Mouse (Mus musculus) CH12.LX (cell line): ENCODE measurements at regions not wholly inside any gene's neighbourhood (a gene's known extent, or its start where the extent isn't known, plus 50 kb on each side); places are given as distances from the start of the nearest gene placed in this dataset.
A peak's percentile ranks its signal among the peaks of the same experiment; 100 is the strongest.

ENCODE experiments used
- DNase-seq: peaks from one replicate; pipeline ENCODE4 v3.0.0-alpha.2; 2013; ENCODE audit errors: extremely low read depth
- H3K27ac ChIP-seq: 2 replicates; pipeline ENCODE4 v1.5.1; 2012; ENCODE audit warnings: low read depth, mild to moderate bottlenecking, control low read depth, moderate library complexity; ENCODE audit not compliant: insufficient read depth
- H3K27me3 ChIP-seq: replicated peaks from 2 replicates; pipeline ENCODE3; 2012; ENCODE audit warnings: inconsistent platforms
- H3K36me3 ChIP-seq, 2 experiments: replicated peaks in 1 of 2; 2 replicates each; pipeline versions ENCODE3 to v1.6.1; 2012; ENCODE audit warnings: inconsistent platforms in 1 of 2, low read length in 1 of 2, mild to moderate bottlenecking in 1 of 2, mixed read lengths in 1 of 2, moderate library complexity in 1 of 2; ENCODE audit not compliant: control insufficient read depth in 1 of 2, insufficient read depth in 1 of 2
- H3K4me1 ChIP-seq, 2 experiments: 2 replicates each; pipeline ENCODE4 v1.6.1; 2012; ENCODE audit warnings: inconsistent platforms in 1 of 2, moderate library complexity in 1 of 2; ENCODE audit not compliant: insufficient read depth in 2 of 2, control insufficient read depth in 1 of 2
- H3K4me2 ChIP-seq: 2 replicates; pipeline ENCODE4 v1.6.1; 2012; ENCODE audit warnings: low read depth, mild to moderate bottlenecking, control low read depth; ENCODE audit not compliant: poor library complexity, insufficient read depth, severe bottlenecking
- H3K4me3 ChIP-seq, 3 experiments: fragments of 150-350 bp in 1 of 3; sonication (generic) in 1 of 3; replicated peaks in 1 of 3; 2 replicates each; pipeline versions ENCODE3 to v1.5.1; 2011 to 2012; ENCODE audit warnings: low read depth in 2 of 3, low read length in 2 of 3, mild to moderate bottlenecking in 2 of 3, moderate library complexity in 2 of 3, control low read depth in 1 of 3, improper control_type of control experiment in 1 of 3, inconsistent platforms in 1 of 3, mixed read lengths in 1 of 3; ENCODE audit not compliant: poor library complexity in 1 of 3
- H3K79me2 ChIP-seq: replicated peaks from 2 replicates; pipeline ENCODE4 v1.6.1; 2012; ENCODE audit warnings: mild to moderate bottlenecking, moderate library complexity; ENCODE audit not compliant: control insufficient read depth, poor library complexity, insufficient read depth, severe bottlenecking; ENCODE audit errors: extremely low read depth
- H3K9ac ChIP-seq: 2 replicates; pipeline ENCODE4 v1.6.1; 2012; ENCODE audit warnings: low read depth, mild to moderate bottlenecking, control low read depth, moderate library complexity; ENCODE audit not compliant: insufficient read depth
- H3K9me3 ChIP-seq: replicated peaks from 2 replicates; pipeline ENCODE3; 2012; ENCODE audit warnings: low read length, inconsistent platforms, mixed read lengths
- CHD1 ChIP-seq: IDR thresholded peaks from 2 replicates; pipeline ENCODE4 v1.6.1; 2012; ENCODE audit warnings: low read depth, low read length, improper control_type of control experiment, inconsistent platforms
- CHD2 ChIP-seq: IDR thresholded peaks from 2 replicates; pipeline ENCODE4 v1.6.1; 2011; ENCODE audit warnings: low read length, improper control_type of control experiment
- CTCF ChIP-seq, 2 experiments: IDR thresholded peaks in 1 of 2; conservative IDR thresholded peaks in 1 of 2; 2 replicates each; pipeline ENCODE4 v1.5.1; 2011 to 2012; ENCODE audit warnings: low read depth in 2 of 2, low read length in 2 of 2, improper control_type of control experiment in 1 of 2, inconsistent platforms in 1 of 2, mild to moderate bottlenecking in 1 of 2, moderate library complexity in 1 of 2
- E2F4 ChIP-seq: IDR thresholded peaks from 2 replicates; pipeline ENCODE4 v1.6.1; 2011; ENCODE audit warnings: low read depth, low read length, improper control_type of control experiment; ENCODE audit not compliant: insufficient replicate concordance
- HCFC1 ChIP-seq: IDR thresholded peaks from 2 replicates; pipeline ENCODE4 v1.6.1; 2012; ENCODE audit warnings: low read depth, mild to moderate bottlenecking, inconsistent platforms, low read length, improper control_type of control experiment
- IRF4 ChIP-seq: IDR thresholded peaks from 2 replicates; pipeline ENCODE4 v1.6.1; 2014; ENCODE audit warnings: low read depth, mild to moderate bottlenecking, inconsistent platforms, low read length, improper control_type of control experiment
- RAD21 ChIP-seq: IDR thresholded peaks from 2 replicates; pipeline ENCODE4 v1.6.1; 2011; ENCODE audit warnings: low read depth, mild to moderate bottlenecking, low read length, improper control_type of control experiment, moderate library complexity
- SIN3A ChIP-seq: IDR thresholded peaks from 2 replicates; pipeline ENCODE4 v1.6.1; 2012; ENCODE audit warnings: low read length, improper control_type of control experiment, inconsistent platforms
- SMC3 ChIP-seq: IDR thresholded peaks from 2 replicates; pipeline ENCODE4 v1.6.1; 2011; ENCODE audit warnings: low read depth, low read length, improper control_type of control experiment
- ZC3H11A ChIP-seq: IDR thresholded peaks from 2 replicates; pipeline ENCODE4 v1.6.1; 2012; ENCODE audit warnings: low read depth, mild to moderate bottlenecking, inconsistent platforms, low read length, improper control_type of control experiment
- ZKSCAN1 ChIP-seq: IDR thresholded peaks from 2 replicates; pipeline ENCODE4 v1.6.1; 2012; ENCODE audit warnings: low read depth, inconsistent platforms, low read length, improper control_type of control experiment, borderline replicate concordance
- ZMIZ1 ChIP-seq: IDR thresholded peaks from 2 replicates; pipeline ENCODE4 v1.6.1; 2012; ENCODE audit warnings: low read depth, mild to moderate bottlenecking, inconsistent platforms, low read length, improper control_type of control experiment
- dilution Hi-C: fragments of 300-500 bp; cut with MboI; formaldehyde crosslinking; loops from 2 replicates; pipeline ENCODE4 v1.14.3; 2020; ENCODE audit warnings: low sequenced_read_pairs; ENCODE audit not compliant: extremely low pct_unique_long_range_greater_than_20kb, extremely low pct_ligation_motif_present
- in situ Hi-C: fragments of 300-500 bp; cut with MboI; formaldehyde crosslinking; loops from 3 replicates; pipeline ENCODE4 v1.14.3; 2019; ENCODE audit warnings: low sequenced_read_pairs, low pct_ligation_motif_present, low pct_unique_long_range_greater_than_20kb, mixed read lengths

GRCm38 (mm10) chr13:42607735-42608134 lies 72.7 kb upstream of the Phactr1 start:
- no peaks in the 10 kb centered on the region for H3K9me3 ChIP-seq
- H3K27ac ChIP-seq: no peak overlapping the region
- TF ChIP-seq ZMIZ1 (no peak), RAD21 (no peak), CHD1 (no peak), ZC3H11A (no peak), ZKSCAN1 (no peak)
- TF ChIP-seq, all 38 proteins: peak for 0
- Histone ChIP-seq H3K9ac (no peak overlapping the region), H3K27me3 (no peaks in the 10 kb centered on the region), H3K79me2 (no peaks in the 10 kb centered on the region), H3K4me2 (no peak overlapping the region), H3K36me3 (no peaks in the 10 kb centered on the region), H3K4me3 (no peak overlapping the region), H3K4me1 (no peaks in the 10 kb centered on the region)
- no peak for DNase-seq
- in situ Hi-C loops: loop anchor here (25.0 kb wide), 1 partner anchor 180 kb away; no protein-coding TSS in a partner anchor
- dilution Hi-C loops: no loop called here

- H3K4me1 ChIP-seq: no peaks in the 10 kb centered on the region
- no peaks in the 10 kb centered on the region for H3K9me3 ChIP-seq
- DNase-seq: peak; percentile 51
- no peaks in the 10 kb centered on the region for H3K27me3 ChIP-seq
- dilution Hi-C loops (no loop called here), in situ Hi-C loops (loop anchor here (25.0 kb wide), 1 partner anchor 178 kb away; no protein-coding TSS in a partner anchor)
- H3K79me2 ChIP-seq: no peaks in the 10 kb centered on the region
- TF ChIP-seq HCFC1 (no peak), CHD2 (no peak), SMC3 (peak; percentile 39), E2F4 (no peak), CTCF (conservative IDR thresholded peaks at IDR 0.05 in 1 of 2, IDR thresholded peaks at IDR 0.05 in 1 of 2; ENCODE audit: low read depth in 2 of 2, low read length in 2 of 2) (peak; percentile 21 to 55; a peak in 2 of 4 replicates), SIN3A (no peak), IRF4 (0 out of 2 replicates have a peak, but pooled peaks have one; percentile 9), RAD21 (peak; percentile 14)
- no peak overlapping the region for H3K9ac ChIP-seq
- no peak overlapping the region for H3K4me3 ChIP-seq
- H3K4me2 ChIP-seq: no peak overlapping the region
- H3K27ac ChIP-seq: no peak overlapping the region
- no peaks in the 10 kb centered on the region for H3K36me3 ChIP-seq
Measured at GRCm38 (mm10) chr13:42608963-42609362, 71.5 kb upstream of the Phactr1 start.

GRCm38 (mm10) chr13:42613326-42613725 lies 67.1 kb upstream of the Phactr1 start:
- dilution Hi-C loops (no loop called here), in situ Hi-C loops (loop anchor here (25.0 kb wide), 1 partner anchor 174 kb away; no protein-coding TSS in a partner anchor)
- Histone ChIP-seq H3K27ac (no peak overlapping the region), H3K9me3 (no peaks in the 10 kb centered on the region), H3K4me3 (no peak overlapping the region), H3K9ac (no peak overlapping the region), H3K4me2 (no peak overlapping the region), H3K4me1 (no peaks in the 10 kb centered on the region), H3K79me2 (no peaks in the 10 kb centered on the region), H3K27me3 (no peaks in the 10 kb centered on the region), H3K36me3 (no peaks in the 10 kb centered on the region)
- no peak for TF ChIP-seq SIN3A
- DNase-seq: no peak
